Mouse (Mus musculus): Measurements from ENCODE around the gene Fastkd1. TPM values are rescaled to one million over a fixed set of nuclear protein-coding genes. Genes with fewer than 3 reads are reported as not detected.
A peak's percentile ranks its signal among the peaks of the same experiment; 100 is the strongest.
"Not testable (repeated sequence)": the region's sequence is repeated elsewhere in the genome, so short reads cannot be mapped to it uniquely, and the experiment has no call there.

The Fastkd1 gene
- total and polyA plus RNA-seq, 3 experiments: 15.3 to 19.1 (median 18.5) TPM

GRCm38 (mm10) chr2:69681931-69682330 lies 31.4 kb downstream of the Fastkd1 start:
- peaks cover 2 to 5% of the 10 kb centered on the region in 2 experiments for H3K36me3 ChIP-seq (replicated peaks in 1 of 2; ENCODE audit: control insufficient read depth in 1 of 2, insufficient read depth in 1 of 2, low read length in 1 of 2)
- no peak overlapping the region for H3K4me2 ChIP-seq (ENCODE audit: insufficient read depth, low read depth, poor library complexity, severe bottlenecking)
- H3K9ac ChIP-seq (ENCODE audit: insufficient read depth, low read depth): no peak overlapping the region
- no peak for TF ChIP-seq ETS1 (conservative IDR thresholded peaks at IDR 0.05; ENCODE audit: low read depth, low read length)
- TF ChIP-seq POLR2A (IDR thresholded peaks at IDR 0.05; ENCODE audit: low read depth, low read length): no peak
- TF ChIP-seq USF2 (conservative IDR thresholded peaks at IDR 0.05; ENCODE audit: low read depth, low read length): no peak
- TF ChIP-seq EP300 (IDR thresholded peaks at IDR 0.05; ENCODE audit: low read length): no peak
- no peak for TF ChIP-seq UBTF (IDR thresholded peaks at IDR 0.05; ENCODE audit: low read depth, low read length)
- TF ChIP-seq MAZ (IDR thresholded peaks at IDR 0.05; ENCODE audit: low read depth, low read length): no peak
- TF ChIP-seq KAT2A (IDR thresholded peaks at IDR 0.05; ENCODE audit: insufficient replicate concordance, low read length): no peak
- TF ChIP-seq NELFE (IDR thresholded peaks at IDR 0.05; ENCODE audit: low read depth, low read length): no peak
- TF ChIP-seq PAX5 (IDR thresholded peaks at IDR 0.05; ENCODE audit: low read length): no peak
- no peak for TF ChIP-seq E2F4 (IDR thresholded peaks at IDR 0.05; ENCODE audit: insufficient replicate concordance, low read depth, low read length)
- TF ChIP-seq CHD1 (IDR thresholded peaks at IDR 0.05; ENCODE audit: low read depth, low read length): no peak
- TF ChIP-seq RAD21 (IDR thresholded peaks at IDR 0.05; ENCODE audit: low read depth, low read length): no peak
- TF ChIP-seq NRF1 (IDR thresholded peaks at IDR 0.05; ENCODE audit: low read depth, low read length): no peak
- no peak for TF ChIP-seq TCF12 (IDR thresholded peaks at IDR 0.05; ENCODE audit: low read depth, low read length)
- TF ChIP-seq BHLHE40 (IDR thresholded peaks at IDR 0.05; ENCODE audit: low read depth, low read length): no peak
- TF ChIP-seq IRF4 (IDR thresholded peaks at IDR 0.05; ENCODE audit: low read depth, low read length): no peak
- no peak for TF ChIP-seq MYC (IDR thresholded peaks at IDR 0.05; ENCODE audit: low read depth, low read length)
- no peak for TF ChIP-seq CHD2 (IDR thresholded peaks at IDR 0.05; ENCODE audit: low read length)
- no peak overlapping the region for H3K4me3 ChIP-seq (replicated peaks in 1 of 3; ENCODE audit: low read depth in 2 of 3, low read length in 2 of 3, poor library complexity in 1 of 3)
- dilution Hi-C loops (cut with MboI; ENCODE audit: extremely low pct_ligation_motif_present, extremely low pct_unique_long_range_greater_than_20kb, low sequenced_read_pairs): no loop called here
- H3K27ac ChIP-seq (ENCODE audit: insufficient read depth, low read depth): no peak overlapping the region
- no peaks in the 10 kb centered on the region for H3K9me3 ChIP-seq (replicated peaks; ENCODE audit: low read length)
- no peaks in the 10 kb centered on the region for H3K27me3 ChIP-seq (replicated peaks)
- in situ Hi-C loops (cut with MboI; ENCODE audit: low pct_ligation_motif_present, low pct_unique_long_range_greater_than_20kb, low sequenced_read_pairs): no loop called here
- no peak for DNase-seq (ENCODE audit: extremely low read depth)
- H3K79me2 ChIP-seq (replicated peaks; ENCODE audit: control insufficient read depth, extremely low read depth, insufficient read depth, poor library complexity, severe bottlenecking): no peaks in the 10 kb centered on the region
- peaks cover 2 to 32% of the 10 kb centered on the region in 2 experiments; a peak in 2 of 4 replicates for H3K4me1 ChIP-seq (ENCODE audit: control insufficient read depth in 1 of 2, insufficient read depth in 2 of 2)

DNA sequence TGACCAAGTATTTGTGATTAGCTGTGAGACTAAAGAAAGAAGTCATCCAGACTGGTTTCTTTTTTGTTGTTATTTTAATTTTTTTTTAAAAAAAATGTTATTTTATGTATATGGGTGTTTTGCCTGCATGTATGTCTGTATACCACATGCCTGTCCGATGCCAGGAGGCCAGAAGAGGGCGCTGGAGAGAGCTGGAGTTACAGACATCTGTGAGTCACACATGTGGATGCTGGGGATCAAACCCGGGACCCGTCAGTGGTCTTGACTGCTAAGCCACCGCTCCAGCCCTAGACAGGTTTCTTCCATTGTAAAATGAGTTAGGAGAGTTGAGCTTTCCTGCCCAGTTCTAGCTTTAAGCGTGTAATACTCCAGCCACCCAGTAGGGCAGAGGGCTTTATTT lies 33.3 kb downstream of the Fastkd1 start:
- dilution Hi-C loops (cut with MboI; ENCODE audit: extremely low pct_ligation_motif_present, extremely low pct_unique_long_range_greater_than_20kb, low sequenced_read_pairs): no loop called here
- H3K9me3 ChIP-seq (replicated peaks; ENCODE audit: low read length): no peaks in the 10 kb centered on the region
- H3K27ac ChIP-seq (ENCODE audit: insufficient read depth, low read depth): no peak overlapping the region

DNA sequence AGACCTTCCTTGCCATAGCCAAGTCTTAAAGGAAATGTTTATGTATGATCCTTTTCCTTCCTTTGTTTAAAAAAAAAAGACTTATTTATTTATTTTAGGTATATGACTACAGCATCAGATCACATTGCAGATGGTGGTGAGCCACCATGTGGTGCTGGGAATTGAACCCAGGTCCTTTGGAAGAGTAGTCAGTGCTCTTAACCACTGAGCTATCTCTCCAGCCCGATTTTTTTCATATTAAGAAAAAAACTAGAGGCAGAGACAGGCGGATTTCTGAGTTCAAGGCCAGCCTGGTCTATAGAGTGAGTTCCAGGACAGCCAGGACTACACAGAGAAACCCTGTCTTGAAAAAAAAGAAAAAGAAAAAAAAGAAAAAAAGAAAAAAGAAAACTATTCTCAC lies 36.1 kb downstream of the Fastkd1 start:
- H3K4me3 ChIP-seq (replicated peaks in 1 of 3; ENCODE audit: low read depth in 2 of 3, low read length in 2 of 3, poor library complexity in 1 of 3); H3K4me2 ChIP-seq (ENCODE audit: insufficient read depth, low read depth, poor library complexity, severe bottlenecking); H3K27ac ChIP-seq (ENCODE audit: insufficient read depth, low read depth); H3K9ac ChIP-seq (ENCODE audit: insufficient read depth, low read depth); in situ Hi-C loops (cut with MboI; ENCODE audit: low pct_ligation_motif_present, low pct_unique_long_range_greater_than_20kb, low sequenced_read_pairs); H3K27me3 ChIP-seq (replicated peaks); H3K9me3 ChIP-seq (replicated peaks; ENCODE audit: low read length); DNase-seq (ENCODE audit: extremely low read depth); H3K79me2 ChIP-seq (replicated peaks; ENCODE audit: control insufficient read depth, extremely low read depth, insufficient read depth, poor library complexity, severe bottlenecking); dilution Hi-C loops (cut with MboI; ENCODE audit: extremely low pct_ligation_motif_present, extremely low pct_unique_long_range_greater_than_20kb, low sequenced_read_pairs); H3K36me3 ChIP-seq (replicated peaks in 1 of 2; ENCODE audit: control insufficient read depth in 1 of 2, insufficient read depth in 1 of 2, low read length in 1 of 2): not testable (repeated sequence)
- peaks cover 4 to 17% of the 10 kb centered on the region in 2 experiments; a peak in 2 of 4 replicates for H3K4me1 ChIP-seq (ENCODE audit: control insufficient read depth in 1 of 2, insufficient read depth in 2 of 2)

More for the DNA sequence above, 33.3 kb downstream of the Fastkd1 start:
- Histone ChIP-seq H3K79me2 (replicated peaks; ENCODE audit: control insufficient read depth, extremely low read depth, insufficient read depth, poor library complexity, severe bottlenecking) (no peaks in the 10 kb centered on the region), H3K4me3 (replicated peaks in 1 of 3; ENCODE audit: low read depth in 2 of 3, low read length in 2 of 3, poor library complexity in 1 of 3) (no peak overlapping the region), H3K36me3 (replicated peaks in 1 of 2; ENCODE audit: control insufficient read depth in 1 of 2, insufficient read depth in 1 of 2, low read length in 1 of 2) (no peaks in the 10 kb centered on the region), H3K9ac (ENCODE audit: insufficient read depth, low read depth) (no peak overlapping the region), H3K27me3 (replicated peaks) (no peaks in the 10 kb centered on the region), H3K4me2 (ENCODE audit: insufficient read depth, low read depth, poor library complexity, severe bottlenecking) (no peak overlapping the region), H3K4me1 (ENCODE audit: control insufficient read depth in 1 of 2, insufficient read depth in 2 of 2) (peaks cover 2 to 26% of the 10 kb centered on the region in 2 experiments; a peak in 2 of 4 replicates)
- in situ Hi-C loops (cut with MboI; ENCODE audit: low pct_ligation_motif_present, low pct_unique_long_range_greater_than_20kb, low sequenced_read_pairs): no loop called here
- peak; percentile 19 for DNase-seq (ENCODE audit: extremely low read depth)
- peak; percentile 8 to 42; a peak in 2 of 4 replicates for TF ChIP-seq CTCF (conservative IDR thresholded peaks at IDR 0.05 in 1 of 2, IDR thresholded peaks at IDR 0.05 in 1 of 2; ENCODE audit: low read depth in 2 of 2, low read length in 2 of 2)
- no peak for TF ChIP-seq EP300 (IDR thresholded peaks at IDR 0.05; ENCODE audit: low read length)
